In the genomic region with DNA sequence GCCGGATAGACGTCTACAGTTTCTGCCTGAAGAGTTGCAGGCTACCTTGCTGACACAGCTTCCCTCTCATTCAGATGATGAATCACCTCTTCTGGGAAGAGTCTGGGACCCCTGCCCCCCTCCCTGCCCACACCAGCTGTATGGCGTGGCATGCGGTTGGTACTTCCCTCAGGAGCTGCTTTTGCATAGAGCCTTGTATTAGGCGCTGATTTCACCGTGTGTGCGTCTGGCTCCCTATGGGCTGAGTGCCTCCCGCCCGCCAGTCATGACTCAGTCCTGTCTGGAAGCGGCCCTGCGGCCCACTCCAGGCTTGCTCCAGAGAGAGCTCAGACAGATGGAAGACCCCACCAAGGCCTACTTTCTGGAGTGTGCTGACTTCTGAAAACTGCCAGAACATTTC, we compare ENCODE assay signal across 9 mouse cellular contexts. TPM values are rescaled to one million over a fixed set of nuclear protein-coding genes. Genes with fewer than 3 reads are reported as not detected.
DNase-seq lines count a peak whose midpoint lies in the region; ATAC-seq lines count a peak whose summit lies in the region.
"Had no signal": no experiment of that assay in that cellular context is flagged by ENCODE, and none has a peak within 500 bp of the region (broad histone marks: within the 10 kb centered on the region; RNA-seq: fewer than 3 reads in every experiment).

No protein-coding gene starts in this region.

- ATAC-seq in lung, embryonic 16.5 days (ENCODE audit: low read depth): peak; percentile 42
- ATAC-seq in embryonic facial prominence, embryonic 15.5 days (ENCODE audit: insufficient number of reproducible peaks, low FRiP score, low TSS enrichment, low read depth): no peak; the same call in 1 of the 2 replicates
- 0 out of 2 replicates have a peak, but pooled peaks have one; percentile 43 for ATAC-seq in hindbrain, embryonic 11.5 days (ENCODE audit: low FRiP score)
- ATAC-seq in neutrophil, adult 5-6 weeks (ENCODE audit: extremely low read depth, insufficient number of reproducible peaks, low FRiP score, poor library complexity, severe bottlenecking): peak; percentile 8; the same call in 1 of the 2 replicates

- no peak overlapping the region for H3K9ac ChIP-seq in lung, embryonic 16.5 days (ENCODE audit: low read length)
- no peak overlapping the region for H3K9ac ChIP-seq in embryonic facial prominence, embryonic 15.5 days
- H3K9ac ChIP-seq in hindbrain, embryonic 11.5 days (ENCODE audit: low read depth, low read length): no peak overlapping the region
- H3K9ac ChIP-seq: liver, embryonic 15.5 days had no signal

- 23% methylated on average over 11 of the region's 11 CpGs for WGBS in lung, embryonic 16.5 days
- 13% methylated on average over 11 of the region's 11 CpGs for WGBS in embryonic facial prominence, embryonic 15.5 days
- 38% methylated on average over 11 of the region's 11 CpGs for WGBS in hindbrain, embryonic 11.5 days

- H3K4me1 ChIP-seq in lung, embryonic 16.5 days (replicated peaks; ENCODE audit: control insufficient read depth, insufficient read depth, low read length): peaks cover 49% of the 10 kb centered on the region
- H3K4me1 ChIP-seq in embryonic facial prominence, embryonic 15.5 days: peaks cover 44% of the 10 kb centered on the region
- no peaks in the 10 kb centered on the region; the same call in 1 of the 2 replicates for H3K4me1 ChIP-seq in hindbrain, embryonic 11.5 days (replicated peaks; ENCODE audit: control insufficient read depth, insufficient read depth, low read length)
- H3K4me1 ChIP-seq: liver, embryonic 15.5 days had no signal

- H3K27ac ChIP-seq in lung, embryonic 16.5 days (ENCODE audit: low read length): peak overlapping the region; percentile 73
- peak overlapping the region; percentile 84 for H3K27ac ChIP-seq in embryonic facial prominence, embryonic 15.5 days (replicated peaks)
- no peak overlapping the region for H3K27ac ChIP-seq in hindbrain, embryonic 11.5 days (ENCODE audit: low read depth, low read length)
- H3K27ac ChIP-seq: liver, embryonic 15.5 days had no signal

- H3K9me3 ChIP-seq in lung, embryonic 16.5 days (ENCODE audit: control insufficient read depth, low read length): no peaks in the 10 kb centered on the region
- no peaks in the 10 kb centered on the region for H3K9me3 ChIP-seq in embryonic facial prominence, embryonic 15.5 days (replicated peaks)
- no peaks in the 10 kb centered on the region for H3K9me3 ChIP-seq in hindbrain, embryonic 11.5 days (ENCODE audit: control insufficient read depth, low read length)
- H3K9me3 ChIP-seq: liver, embryonic 15.5 days had no signal

- no peaks in the 10 kb centered on the region for H3K27me3 ChIP-seq in lung, embryonic 16.5 days (ENCODE audit: control insufficient read depth, insufficient read depth, low read depth, low read length)
- no peaks in the 10 kb centered on the region for H3K27me3 ChIP-seq in embryonic facial prominence, embryonic 15.5 days
- no peaks in the 10 kb centered on the region for H3K27me3 ChIP-seq in hindbrain, embryonic 11.5 days (ENCODE audit: control insufficient read depth, insufficient read depth, low read length)
- H3K27me3 ChIP-seq: liver, embryonic 15.5 days had no signal

- H3K4me2 ChIP-seq in lung, embryonic 16.5 days (ENCODE audit: low read depth, low read length): no peak overlapping the region
- no peak overlapping the region for H3K4me2 ChIP-seq in embryonic facial prominence, embryonic 15.5 days (replicated peaks)
- no peak overlapping the region for H3K4me2 ChIP-seq in hindbrain, embryonic 11.5 days (replicated peaks; ENCODE audit: low read depth, low read length)
- H3K4me2 ChIP-seq: liver, embryonic 15.5 days had no signal

- H3K36me3 ChIP-seq in lung, embryonic 16.5 days (ENCODE audit: control insufficient read depth, insufficient read depth, low read length): no peaks in the 10 kb centered on the region
- H3K36me3 ChIP-seq in embryonic facial prominence, embryonic 15.5 days: no peaks in the 10 kb centered on the region
- H3K36me3 ChIP-seq in hindbrain, embryonic 11.5 days (ENCODE audit: control insufficient read depth, insufficient read depth, low read length): no peaks in the 10 kb centered on the region
- H3K36me3 ChIP-seq: liver, embryonic 15.5 days had no signal

- DNase-seq in lung, postnatal 10 days: no peak
- DNase-seq in hindbrain, embryonic 11.5 days (ENCODE audit: low spot score): peak; percentile 52
- DNase-seq in ovary, postnatal 10 days (ENCODE audit: low spot score): no peak
- DNase-seq in left cerebral cortex, adult 18-20 months (ENCODE audit: low spot score in 2 of 2): no peak
- no peak for DNase-seq in thymus, postnatal 4 days

- H3K4me3 ChIP-seq in lung, embryonic 16.5 days (ENCODE audit: low read length): no peak overlapping the region
- H3K4me3 ChIP-seq in embryonic facial prominence, embryonic 15.5 days (replicated peaks): no peak overlapping the region
- H3K4me3 ChIP-seq in hindbrain, embryonic 11.5 days (ENCODE audit: low read depth, low read length): no peak overlapping the region
- H3K4me3 ChIP-seq: liver, embryonic 15.5 days had no signal

RNA-seq across cellular contexts. Expression of a gene that starts 8.1 kb away (rescaled TPM):
- polyA plus RNA-seq in lung, embryonic 16.5 days (2015; fragmentation: Nextera tagmentation; extraction: Ambion mirVana): 175 and 183 TPM in 2 replicates
- polyA plus RNA-seq in embryonic facial prominence, embryonic 15.5 days (2015; fragmentation: Nextera tagmentation; extraction: Ambion mirVana): 64.4 and 68.3 TPM in 2 replicates
- polyA plus RNA-seq in hindbrain, embryonic 11.5 days (2014; fragmentation: Nextera tagmentation; extraction: Ambion mirVana): 40.0 and 48.4 TPM in 2 replicates
- total RNA-seq in neutrophil, adult 5-6 weeks (2017): 473 and 475 TPM in 2 replicates
- 1 to 10 TPM; 3.4 to 4.0 TPM for total RNA-seq in left cerebral cortex, adult 18-20 months (2021)

RNA-seq across cellular contexts. Expression of a gene that starts 52.9 kb away (rescaled TPM):
- polyA plus RNA-seq in lung, embryonic 16.5 days (2015; fragmentation: Nextera tagmentation; extraction: Ambion mirVana): 0.70 TPM in 1 of 2 replicates, not detected in the other
- not detected in 2 replicates for polyA plus RNA-seq in embryonic facial prominence, embryonic 15.5 days (2015; fragmentation: Nextera tagmentation; extraction: Ambion mirVana)
- not detected in 2 replicates for polyA plus RNA-seq in hindbrain, embryonic 11.5 days (2014; fragmentation: Nextera tagmentation; extraction: Ambion mirVana)
- total RNA-seq in neutrophil, adult 5-6 weeks (2017): not detected in 2 replicates
- not detected for total RNA-seq in left cerebral cortex, adult 18-20 months (2021)
